Mouse (Mus musculus) liver (tissue): Measurements from ENCODE around the gene Ddx46.

Experiments used
- DNase-seq: peaks from one replicate; pipeline ENCODE4 v3.0.0-alpha.2; 2020; ENCODE audit warnings: mixed read lengths

Ddx46 gene

GRCm38 (mm10) chr13:55727120-55727838, 92.5 kb downstream of the Ddx46 start, which contains the start of gene Pcbd2:
TSS of gene Pcbd2 (plus strand) at chr13:55727368.
- DNase-seq, result peak; percentile 92

- peak; percentile 74 for DNase-seq
Observed at GRCm38 (mm10) chr13:55727839-55728238, 93.0 kb downstream of the Ddx46 start.

- DNase-seq, result no peak
Observed at GRCm38 (mm10) chr13:55730716-55731115, 95.9 kb downstream of the Ddx46 start.
